28 mouse cellular contexts compared by ENCODE assay signal in the genomic region with DNA sequence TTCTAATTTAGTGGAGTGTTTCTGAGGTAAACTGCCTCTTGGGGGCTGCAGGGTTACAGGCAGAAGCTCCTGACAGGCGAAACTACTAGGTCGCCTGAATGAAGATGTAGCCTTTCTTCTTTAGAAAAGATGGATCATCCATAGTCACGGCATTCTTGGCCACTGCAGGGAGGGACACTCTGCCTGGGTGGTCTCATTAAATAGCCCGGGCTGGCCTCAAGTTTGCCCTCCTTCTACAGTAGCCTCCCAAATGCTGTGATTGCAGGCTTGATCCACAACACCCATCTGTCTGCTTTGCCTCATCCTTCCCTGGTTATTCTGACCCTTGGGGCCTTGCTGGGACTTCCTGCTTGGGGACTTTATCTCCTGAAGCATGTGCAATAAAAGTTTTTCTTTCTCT. TPM values are rescaled to one million over a fixed set of nuclear protein-coding genes. Genes with fewer than 3 reads are reported as not detected.
"Had no signal": no experiment of that assay in that cellular context is flagged by ENCODE, and none has a peak within 500 bp of the region (broad histone marks: within the 10 kb centered on the region; RNA-seq: fewer than 3 reads in every experiment).

No protein-coding gene starts in this region.

- ATAC-seq: forebrain, embryonic 13.5 days; forebrain, embryonic 14.5 days; forebrain, embryonic 15.5 days; forebrain, embryonic 16.5 days; forebrain, postnatal 0 days had no signal

- H3K9me3 ChIP-seq: embryonic facial prominence, embryonic 10.5 days; embryonic facial prominence, embryonic 12.5 days; embryonic facial prominence, embryonic 13.5 days; embryonic facial prominence, embryonic 15.5 days; forebrain, embryonic 10.5 days; forebrain, embryonic 12.5 days; forebrain, embryonic 13.5 days; forebrain, embryonic 15.5 days had no signal

- DNase-seq: cerebellum, adult 18-20 months; cerebellum, adult 2 months; cerebellum, adult 8-10 months; cerebellum, adult 9-10 months; cerebellum, adult 9-11 months; cerebellum, postnatal 10 days; cerebellum, postnatal 14 days; cerebellum, postnatal 25 days; cerebellum, postnatal 36 days; embryo, embryonic 11 days; forebrain, postnatal 0 days; gastrocnemius, adult 2 months; gastrocnemius, postnatal 10 days; gastrocnemius, postnatal 14 days; gastrocnemius, postnatal 25 days; gastrocnemius, postnatal 36 days; heart, adult 11 months had no signal

- H3K4me3 ChIP-seq: embryonic facial prominence, embryonic 10.5 days; embryonic facial prominence, embryonic 12.5 days; embryonic facial prominence, embryonic 13.5 days; embryonic facial prominence, embryonic 15.5 days; erythroblast, embryonic 14.5 days; forebrain, embryonic 10.5 days; forebrain, embryonic 12.5 days; forebrain, embryonic 13.5 days; forebrain, embryonic 15.5 days; gastrocnemius, adult 2 months had no signal

- H3K27ac ChIP-seq: embryonic facial prominence, embryonic 10.5 days; embryonic facial prominence, embryonic 12.5 days; embryonic facial prominence, embryonic 13.5 days; embryonic facial prominence, embryonic 15.5 days; forebrain, embryonic 10.5 days; forebrain, embryonic 12.5 days; forebrain, embryonic 13.5 days; forebrain, embryonic 15.5 days; gastrocnemius, adult 2 months had no signal

- H3K4me2 ChIP-seq: embryonic facial prominence, embryonic 12.5 days; embryonic facial prominence, embryonic 13.5 days; embryonic facial prominence, embryonic 15.5 days; forebrain, embryonic 12.5 days; forebrain, embryonic 13.5 days; forebrain, embryonic 15.5 days had no signal

- H3K36me3 ChIP-seq: embryonic facial prominence, embryonic 10.5 days; embryonic facial prominence, embryonic 12.5 days; embryonic facial prominence, embryonic 13.5 days; embryonic facial prominence, embryonic 15.5 days; forebrain, embryonic 10.5 days; forebrain, embryonic 12.5 days; forebrain, embryonic 15.5 days had no signal

- H3K27me3 ChIP-seq: embryonic facial prominence, embryonic 12.5 days; forebrain, embryonic 15.5 days had no signal

- H3K9ac ChIP-seq: embryonic facial prominence, embryonic 12.5 days; embryonic facial prominence, embryonic 13.5 days; embryonic facial prominence, embryonic 15.5 days; forebrain, embryonic 12.5 days; forebrain, embryonic 13.5 days; forebrain, embryonic 15.5 days; forebrain, postnatal 0 days had no signal

- H3K4me1 ChIP-seq: embryonic facial prominence, embryonic 12.5 days; embryonic facial prominence, embryonic 15.5 days; forebrain, embryonic 10.5 days; forebrain, embryonic 12.5 days; forebrain, embryonic 15.5 days had no signal

RNA-seq across cellular contexts. Expression of gene Rasd1, which starts 34.7 kb away (rescaled TPM):
- polyA plus RNA-seq: erythroblast, embryonic 14.5 days had no signal
